Mouse (Mus musculus) adrenal gland, postnatal 25 days (tissue): ENCODE data around the gene Ccnt1. TPM values are rescaled to one million over a fixed set of nuclear protein-coding genes. Genes with fewer than 3 reads are reported as not detected.

Experiments
- DNase-seq: peaks from one replicate; pipeline ENCODE4 v3.0.0; 2021; ENCODE audit warnings: mixed read lengths
- microRNA-seq, 2 experiments: library from miRNA; unstranded; fragments of <30 nt; microRNA quantifications; one replicate each; pipeline ENCODE4 v1.2.0; 2021
- total RNA-seq: library from RNA; stranded (reverse); gene quantifications from 2 replicates; pipeline ENCODE4 v1.2.3, GENCODE M21; 2021

Ccnt1 gene
- total RNA-seq, 1 experiment from 2014 or later = 55.9 TPM

GRCm38 (mm10) chr15:98509387-98509786 is 61.3 kb downstream of the Ccnt1 start:
- no peak for DNase-seq

DNA sequence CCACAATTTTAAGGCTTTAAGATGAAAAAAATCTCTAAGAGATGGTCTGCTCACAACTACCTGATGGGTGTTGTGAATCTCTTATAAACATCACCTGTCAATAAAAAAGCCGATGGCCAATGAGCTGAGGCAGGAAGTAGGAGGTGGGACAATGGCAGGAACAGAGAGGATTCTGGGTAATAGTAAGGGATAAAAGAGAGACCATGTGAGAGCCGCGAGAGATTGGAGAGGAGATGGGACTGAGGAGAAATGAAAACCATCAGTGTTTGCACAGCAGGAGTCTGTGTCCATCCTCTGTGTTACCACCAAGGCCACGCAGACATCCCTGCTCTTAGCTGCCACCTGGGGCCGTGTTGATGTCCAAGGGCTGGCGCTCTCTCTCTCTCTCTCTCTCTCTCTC is 63.4 kb downstream of the Ccnt1 start:
- no peak for DNase-seq

DNA sequence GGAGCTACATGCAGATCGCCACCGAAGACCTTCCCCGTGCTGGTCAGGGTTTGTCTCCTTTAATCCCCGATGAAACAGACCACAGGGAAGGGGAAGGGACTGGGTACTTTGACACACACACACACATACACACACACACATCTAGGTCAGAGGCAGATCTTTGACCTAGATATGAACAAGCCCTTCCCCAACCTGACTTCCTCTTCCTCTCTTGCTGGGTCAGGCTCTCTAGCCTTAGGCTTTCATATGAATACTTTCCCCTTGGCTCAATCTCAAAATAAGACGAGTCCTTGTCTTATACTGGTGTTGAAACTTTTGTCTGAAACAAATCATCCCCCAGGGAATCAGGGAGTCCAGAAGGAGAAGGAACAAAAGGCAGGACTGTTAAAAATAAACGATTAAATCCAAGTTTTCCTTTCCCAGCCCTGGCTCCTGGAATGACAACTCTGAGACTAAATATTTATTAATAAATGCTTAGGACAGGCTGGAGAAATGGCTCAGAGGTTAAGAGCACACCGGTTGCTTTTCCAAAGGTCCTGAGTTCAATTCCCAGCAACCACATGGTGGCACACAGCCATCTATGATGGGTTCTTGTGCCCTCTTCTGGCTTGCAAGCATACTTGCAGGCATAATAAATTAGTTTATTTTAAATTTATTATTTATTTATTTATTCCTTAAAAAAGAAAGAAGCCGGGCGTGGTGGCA is 64.3 kb downstream of the Ccnt1 start:
- no peak for DNase-seq

DNA sequence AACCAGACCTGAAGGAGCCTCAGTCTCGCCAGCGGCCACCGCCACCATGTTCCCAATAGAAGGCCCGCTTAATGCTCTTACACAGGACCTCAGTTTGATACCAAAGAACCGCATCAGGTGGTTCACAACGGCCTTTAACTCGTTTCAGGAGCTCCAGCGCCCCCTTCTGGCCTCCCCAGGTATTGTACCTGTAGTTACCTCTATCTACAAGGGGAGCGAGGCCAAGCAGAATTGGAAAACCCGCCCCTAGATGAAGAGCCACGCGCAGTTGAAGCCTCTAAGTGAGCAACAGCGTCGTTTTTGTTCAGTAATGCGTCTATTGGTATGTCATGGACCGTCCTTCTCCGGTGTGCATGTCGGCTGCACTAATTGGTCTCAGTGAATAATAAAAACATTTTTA is 66.2 kb downstream of the Ccnt1 start:
- peak; percentile 68 for DNase-seq

- no peak for DNase-seq
Observed at GRCm38 (mm10) chr15:98503317-98503716, 67.4 kb downstream of the Ccnt1 start.

DNA sequence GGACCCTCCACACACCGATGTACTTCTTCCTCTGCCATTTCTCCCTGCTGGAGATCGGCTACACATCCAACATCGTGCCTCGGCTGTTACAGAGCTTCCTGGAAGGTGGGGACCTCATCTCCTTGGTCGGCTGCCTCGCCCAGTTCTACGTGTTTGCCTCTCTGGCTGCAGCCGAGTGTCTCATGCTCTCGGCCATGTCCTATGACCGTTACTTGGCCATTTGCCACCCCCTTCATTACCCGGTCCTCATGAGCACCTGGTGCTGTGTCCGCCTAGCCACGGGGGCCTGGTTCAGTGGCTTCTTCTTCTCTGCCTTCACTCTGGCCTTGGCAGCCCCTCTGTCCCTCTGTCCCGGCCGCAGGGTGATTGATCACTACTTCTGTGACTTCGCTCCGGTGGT is 73.1 kb downstream of the Ccnt1 start:
- DNase-seq = no peak

DNA sequence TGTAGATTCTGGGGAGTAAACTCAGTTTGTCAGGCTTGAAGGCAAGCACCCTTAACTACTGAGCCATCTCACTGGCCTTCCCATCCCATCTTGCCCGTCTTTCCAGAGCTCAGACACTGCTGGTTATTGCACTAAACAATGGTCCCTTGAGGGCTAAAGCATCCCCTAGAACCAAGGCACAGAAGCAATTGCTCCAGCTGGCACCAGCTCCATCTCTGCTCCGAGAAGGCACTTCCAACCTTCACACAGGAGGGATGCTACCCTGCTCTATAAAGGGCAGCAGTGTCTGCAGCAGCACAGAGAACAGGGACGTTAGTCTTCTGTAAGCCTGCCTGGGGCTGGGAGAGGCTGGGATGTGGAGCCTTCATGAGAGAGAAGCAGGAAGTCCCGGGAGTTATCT is 78.6 kb downstream of the Ccnt1 start, which contains the start of gene Olfr279:
Gene Olfr279, plus strand, starts transcription at position 301 of the 400 bp plus-strand sequence.
- no peak for DNase-seq

GRCm38 (mm10) chr15:98491332-98491731 is 79.4 kb downstream of the Ccnt1 start:
- DNase-seq = no peak

Small RNA genes within 50 kb of the gene (microRNA-seq; reads per million reads assigned to microRNA genes)
- 6.4 to 6.5 reads per million in 2 experiments for gene Mir1291

Other genes starting within 250 kb of the Ccnt1 start
- not detected in 2 replicates for gene Olfr284, start 229.9 kb downstream of the Ccnt1 start, total RNA-seq
- not detected in 2 replicates for gene Olfr283, start 190.0 kb downstream of the Ccnt1 start, total RNA-seq
- gene Olfr282, start 139.7 kb downstream of the Ccnt1 start, total RNA-seq = not detected in 2 replicates
- gene Olfr281, start 118.3 kb downstream of the Ccnt1 start, total RNA-seq = not detected in 2 replicates
- not detected in 2 replicates for gene OR5BS1P, start 101.0 kb downstream of the Ccnt1 start, total RNA-seq
- not detected in 2 replicates for gene Lalba, start 88.2 kb downstream of the Ccnt1 start, total RNA-seq
- gene Olfr279, start 78.5 kb downstream of the Ccnt1 start, total RNA-seq = not detected in 2 replicates
- 91.3 and 107 TPM in 2 replicates for gene Kansl2, start 36.7 kb downstream of the Ccnt1 start, total RNA-seq
- gene 4930415O20Rik, start 81 bp upstream of the Ccnt1 start, total RNA-seq = not detected in 2 replicates
- gene Adcy6, start 39.2 kb upstream of the Ccnt1 start, total RNA-seq = 42.7 and 48.9 TPM in 2 replicates
- gene Cacnb3, start 59.9 kb upstream of the Ccnt1 start, total RNA-seq = 12.6 and 14.3 TPM in 2 replicates
- gene Ddx23, start 92.0 kb upstream of the Ccnt1 start, total RNA-seq = 76.1 and 88.7 TPM in 2 replicates
- 1.5 TPM in 2 replicates for gene Rnd1, start 106.5 kb upstream of the Ccnt1 start, total RNA-seq
- 0.21 TPM in 1 of 2 replicates, not detected in the other for gene Ccdc65, start 137.3 kb upstream of the Ccnt1 start, total RNA-seq
- gene Fkbp11, start 157.3 kb upstream of the Ccnt1 start, total RNA-seq = 7.0 and 7.4 TPM in 2 replicates
- 118 and 138 TPM in 2 replicates for gene Arf3, start 192.3 kb upstream of the Ccnt1 start, total RNA-seq
- 0.43 and 0.55 TPM in 2 replicates for gene Wnt10b, start 207.2 kb upstream of the Ccnt1 start, total RNA-seq
- not detected in 2 replicates for gene Wnt1, start 218.9 kb upstream of the Ccnt1 start, total RNA-seq
- 0.09 and 0.24 TPM in 2 replicates for gene Ddn, start 238.6 kb upstream of the Ccnt1 start, total RNA-seq